Comparison of ENCODE assay signal across 9 mouse cellular contexts in genomic region chr19:38030673-38031137, GRCm38 (mm10). TPM values are rescaled to one million over a fixed set of nuclear protein-coding genes. Genes with fewer than 3 reads are reported as not detected.
DNase-seq lines count a peak whose midpoint lies in the region; ATAC-seq lines count a peak whose summit lies in the region.
"Had no signal": no experiment of that assay in that cellular context is flagged by ENCODE, and none has a peak within 500 bp of the region (broad histone marks: within the 10 kb centered on the region; RNA-seq: fewer than 3 reads in every experiment).

No protein-coding gene starts in this region.

- WGBS in forebrain, embryonic 14.5 days = 3% methylated on average over 10 of the region's 23 CpGs
- 6% methylated on average over 10 of the region's 23 CpGs for WGBS in hindbrain, embryonic 11.5 days
- 2% methylated on average over 6 of the region's 23 CpGs for WGBS in limb, embryonic 12.5 days
- WGBS in midbrain, embryonic 11.5 days = 7% methylated on average over 11 of the region's 23 CpGs

- H3K4me3 ChIP-seq in forebrain, embryonic 14.5 days (ENCODE audit: low read depth, low read length) = no peak overlapping the region
- no peak overlapping the region for H3K4me3 ChIP-seq in hindbrain, embryonic 11.5 days (ENCODE audit: low read depth, low read length)
- no peak overlapping the region for H3K4me3 ChIP-seq in limb, embryonic 12.5 days (replicated peaks)
- H3K4me3 ChIP-seq in midbrain, embryonic 11.5 days (ENCODE audit: low read depth, low read length) = no peak overlapping the region

- no peak overlapping the region for H3K9ac ChIP-seq in forebrain, embryonic 14.5 days (ENCODE audit: low read length)
- H3K9ac ChIP-seq in hindbrain, embryonic 11.5 days (ENCODE audit: low read depth, low read length) = no peak overlapping the region
- no peak overlapping the region for H3K9ac ChIP-seq in limb, embryonic 12.5 days (replicated peaks)
- no peak overlapping the region for H3K9ac ChIP-seq in midbrain, embryonic 11.5 days (ENCODE audit: low read length)

- H3K4me2 ChIP-seq in forebrain, embryonic 14.5 days (ENCODE audit: low read length) = no peak overlapping the region
- no peak overlapping the region for H3K4me2 ChIP-seq in hindbrain, embryonic 11.5 days (replicated peaks; ENCODE audit: low read depth, low read length)
- peak overlapping the region; percentile 35 for H3K4me2 ChIP-seq in limb, embryonic 12.5 days
- H3K4me2 ChIP-seq in midbrain, embryonic 11.5 days = no peak overlapping the region

- H3K4me1 ChIP-seq in forebrain, embryonic 14.5 days (ENCODE audit: control insufficient read depth, insufficient read depth, low read length) = no peaks in the 10 kb centered on the region
- no peaks in the 10 kb centered on the region for H3K4me1 ChIP-seq in hindbrain, embryonic 11.5 days (replicated peaks; ENCODE audit: control insufficient read depth, insufficient read depth, low read length)
- H3K4me1 ChIP-seq in limb, embryonic 12.5 days (replicated peaks) = peaks cover 14% of the 10 kb centered on the region; the same call in 1 of the 2 replicates
- H3K4me1 ChIP-seq in midbrain, embryonic 11.5 days (ENCODE audit: control insufficient read depth, insufficient read depth, low read length) = no peaks in the 10 kb centered on the region

- no peaks in the 10 kb centered on the region for H3K36me3 ChIP-seq in forebrain, embryonic 14.5 days (ENCODE audit: control insufficient read depth, insufficient read depth, low read length)
- H3K36me3 ChIP-seq in hindbrain, embryonic 11.5 days (ENCODE audit: control insufficient read depth, insufficient read depth, low read length) = no peaks in the 10 kb centered on the region
- H3K36me3 ChIP-seq in limb, embryonic 12.5 days = no peaks in the 10 kb centered on the region
- H3K36me3 ChIP-seq in midbrain, embryonic 11.5 days (ENCODE audit: control insufficient read depth, insufficient read depth, low read length) = no peaks in the 10 kb centered on the region
- H3K36me3 ChIP-seq: G1E had no signal

- H3K9me3 ChIP-seq in forebrain, embryonic 14.5 days (replicated peaks; ENCODE audit: control insufficient read depth, low read length) = no peaks in the 10 kb centered on the region
- H3K9me3 ChIP-seq in hindbrain, embryonic 11.5 days (ENCODE audit: control insufficient read depth, low read length) = no peaks in the 10 kb centered on the region
- no peaks in the 10 kb centered on the region for H3K9me3 ChIP-seq in limb, embryonic 12.5 days
- H3K9me3 ChIP-seq in midbrain, embryonic 11.5 days (ENCODE audit: control insufficient read depth, low read length) = no peaks in the 10 kb centered on the region
- H3K9me3 ChIP-seq: G1E had no signal

- ATAC-seq in frontal cortex, adult (ENCODE audit: low TSS enrichment) = peak; percentile 76
- peak; percentile 77; the same call in 1 of the 2 replicates for ATAC-seq in forebrain, embryonic 14.5 days
- ATAC-seq in hindbrain, embryonic 11.5 days (ENCODE audit: low FRiP score) = no peak
- ATAC-seq in limb, embryonic 12.5 days (ENCODE audit: insufficient number of reproducible peaks, insufficient read depth, low FRiP score, low TSS enrichment, low read depth) = peak; percentile 13; the same call in 1 of the 2 replicates
- ATAC-seq in midbrain, embryonic 11.5 days (ENCODE audit: low FRiP score) = peak; percentile 38; the same call in 1 of the 2 replicates

- no peak overlapping the region for H3K27ac ChIP-seq in forebrain, embryonic 14.5 days (ENCODE audit: low read depth, low read length)
- H3K27ac ChIP-seq in hindbrain, embryonic 11.5 days (ENCODE audit: low read depth, low read length) = no peak overlapping the region
- H3K27ac ChIP-seq in limb, embryonic 12.5 days = no peak overlapping the region
- no peak overlapping the region for H3K27ac ChIP-seq in midbrain, embryonic 11.5 days (ENCODE audit: low read depth, low read length)

- H3K27me3 ChIP-seq in forebrain, embryonic 14.5 days (replicated peaks; ENCODE audit: control insufficient read depth, insufficient read depth, low read length) = no peaks in the 10 kb centered on the region
- H3K27me3 ChIP-seq in hindbrain, embryonic 11.5 days (ENCODE audit: control insufficient read depth, insufficient read depth, low read length) = no peaks in the 10 kb centered on the region
- H3K27me3 ChIP-seq in limb, embryonic 12.5 days = no peaks in the 10 kb centered on the region
- H3K27me3 ChIP-seq in midbrain, embryonic 11.5 days (ENCODE audit: control insufficient read depth, insufficient read depth, low read length) = no peaks in the 10 kb centered on the region

- no peak for DNase-seq in frontal cortex, postnatal 10 days (ENCODE audit: low spot score in 2 of 2)
- peak; percentile 23 for DNase-seq in T-cell, adult 2 months (ENCODE audit: low spot score)
- peak; percentile 41 for DNase-seq in forebrain, embryonic 14.5 days (ENCODE audit: low spot score)
- DNase-seq in hindbrain, embryonic 11.5 days (ENCODE audit: low spot score) = peak; percentile 12
- DNase-seq in midbrain, embryonic 11.5 days (ENCODE audit: low spot score, missing footprints) = no peak
- DNase-seq in thymus, postnatal 4 days = peak; percentile 73

RNA-seq across cellular contexts. Expression of gene Myof, which starts 12.7 kb away (rescaled TPM):
- polyA plus RNA-seq in forebrain, embryonic 14.5 days (2014; fragmentation: Nextera tagmentation; extraction: Ambion mirVana) = 1.4 and 2.5 TPM in 2 replicates
- 3.4 and 5.3 TPM in 2 replicates for polyA plus RNA-seq in hindbrain, embryonic 11.5 days (2014; fragmentation: Nextera tagmentation; extraction: Ambion mirVana)
- 6.2 and 8.0 TPM in 2 replicates for polyA plus RNA-seq in limb, embryonic 12.5 days (2016; fragmentation: Nextera tagmentation; extraction: Ambion mirVana)
- 3.3 and 3.6 TPM in 2 replicates for polyA plus RNA-seq in midbrain, embryonic 11.5 days (2014; fragmentation: Nextera tagmentation; extraction: Ambion mirVana)
- polyA plus RNA-seq: G1E had no signal

RNA-seq across cellular contexts. Expression of gene Cep55, which starts 24.1 kb away (rescaled TPM):
- polyA plus RNA-seq in forebrain, embryonic 14.5 days (2014; fragmentation: Nextera tagmentation; extraction: Ambion mirVana) = 21.2 and 21.8 TPM in 2 replicates
- polyA plus RNA-seq in hindbrain, embryonic 11.5 days (2014; fragmentation: Nextera tagmentation; extraction: Ambion mirVana) = 44.1 and 46.9 TPM in 2 replicates
- polyA plus RNA-seq in limb, embryonic 12.5 days (2016; fragmentation: Nextera tagmentation; extraction: Ambion mirVana) = 27.5 and 28.7 TPM in 2 replicates
- 60.8 and 67.1 TPM in 2 replicates for polyA plus RNA-seq in midbrain, embryonic 11.5 days (2014; fragmentation: Nextera tagmentation; extraction: Ambion mirVana)

Comparison
In these comparisons a context has a peak if more than half of its experiments do, and no peak if none do; other contexts are left out.
1. DNase-seq: peak in T-cell, adult 2 months (single experiment), forebrain, embryonic 14.5 days (single experiment), hindbrain, embryonic 11.5 days (single experiment) and thymus, postnatal 4 days (single experiment); none in frontal cortex, postnatal 10 days (0 of 2) and midbrain, embryonic 11.5 days (single experiment).